Mouse (Mus musculus) heart, adult 2 months (tissue): ENCODE measurements at regions not wholly inside any gene's neighbourhood (a gene's known extent, or its start where the extent isn't known, plus 50 kb on each side); places are given as distances from the start of the nearest gene placed in this dataset.

Source experiments
- CTCF ChIP-seq: fragments of 200-600 bp; IDR thresholded peaks from 2 replicates; pipeline ENCODE4 v1.8.1; 2022; ENCODE audit warnings: antibody characterized with exemption, mild to moderate bottlenecking, moderate library complexity
- EP300 ChIP-seq: fragments of 200-500 bp; IDR thresholded peaks from 2 replicates; pipeline ENCODE4 v1.6.1; 2011; ENCODE audit warnings: low read depth, low read length, control low read depth; ENCODE audit not compliant: insufficient read depth
- POLR2A ChIP-seq: fragments of 200-500 bp; IDR thresholded peaks from 2 replicates; pipeline ENCODE4 v1.6.1; 2011; ENCODE audit warnings: mild to moderate bottlenecking, low read depth, low read length, control low read depth; ENCODE audit not compliant: insufficient read depth

GRCm38 (mm10) chr10:115716178-115716577 is 100.5 kb upstream of the Tspan8 start:
- no peak for TF ChIP-seq CTCF
- TF ChIP-seq POLR2A: no peak
- no peak for TF ChIP-seq EP300
